Mouse (Mus musculus) ES-Bruce4 (cell line): Measurements from ENCODE around the gene Ndufa11.
A peak's percentile ranks its signal among the peaks of the same experiment; 100 is the strongest.

ENCODE experiments used
- CTCF ChIP-seq: IDR thresholded peaks from one replicate; pipeline ENCODE4 v1.8.1; 2011; ENCODE audit warnings: low read depth, low read length
- EP300 ChIP-seq: IDR thresholded peaks from 2 replicates; pipeline ENCODE4 v1.6.1; 2011; ENCODE audit warnings: low read depth, low read length; ENCODE audit not compliant: insufficient read depth
- POLR2A ChIP-seq: IDR thresholded peaks from one replicate; pipeline ENCODE4 v1.8.1; 2011; ENCODE audit warnings: low read length; ENCODE audit not compliant: insufficient read depth

DNA sequence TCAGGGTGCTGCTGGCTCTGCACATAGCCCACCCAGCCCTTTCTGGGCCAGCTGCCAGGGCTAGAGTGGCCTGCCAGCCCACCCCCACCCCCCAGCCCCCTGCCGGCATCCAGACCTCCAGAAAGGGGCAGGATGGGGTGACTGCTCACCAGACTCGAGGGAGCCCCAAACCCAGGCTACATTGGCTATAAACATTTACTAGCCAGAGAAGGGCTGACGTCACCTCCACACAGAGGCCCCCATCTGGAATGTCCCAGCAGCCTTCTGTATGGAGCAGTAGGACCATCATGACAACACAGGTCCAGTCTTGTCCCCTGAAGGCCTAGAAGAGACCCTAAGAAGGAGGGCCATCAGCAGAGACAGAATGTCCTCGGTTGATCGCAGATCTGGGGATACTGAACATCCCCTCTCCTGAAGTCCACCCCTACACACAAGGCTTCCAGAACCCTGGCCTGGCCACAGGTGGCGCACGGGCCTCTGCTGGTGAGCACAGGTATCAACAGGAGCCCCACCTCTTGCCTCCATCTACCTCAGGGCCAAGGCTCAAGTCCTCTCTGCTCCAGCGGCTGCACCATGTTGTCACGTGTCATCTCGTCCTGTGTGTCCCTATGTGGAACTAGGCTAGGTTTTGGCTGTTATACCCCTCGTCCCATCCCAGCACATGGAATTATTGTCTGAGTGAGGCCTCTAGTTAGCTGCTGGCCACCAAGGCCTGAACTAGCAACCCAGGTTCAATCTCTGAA is 6.0 kb downstream of the Ndufa11 start:
- no peak for TF ChIP-seq POLR2A
- peak; percentile 41 for TF ChIP-seq CTCF
- TF ChIP-seq EP300: no peak
